Mouse (Mus musculus) layer of hippocampus, adult 18-20 months (tissue): ENCODE results near the gene Zswim1. TPM values are rescaled to one million over a fixed set of nuclear protein-coding genes. Genes with fewer than 3 reads are reported as not detected.
"Not testable (repeated sequence)": the region's sequence is repeated elsewhere in the genome, so short reads cannot be mapped to it uniquely, and the experiment has no call there.

ENCODE experiments used
- DNase-seq, 2 experiments: peaks; one replicate each; pipeline ENCODE4 v3.0.0; 2022; ENCODE audit warnings: low spot score in 2 of 2
- total RNA-seq, 2 experiments: library from RNA; stranded (reverse); gene quantifications; 2 replicates each; pipeline ENCODE4 v1.2.3; 2021

Zswim1 gene
- total RNA-seq, 2 experiments from 2014 or later, result 22.7 to 26.3 TPM

DNA sequence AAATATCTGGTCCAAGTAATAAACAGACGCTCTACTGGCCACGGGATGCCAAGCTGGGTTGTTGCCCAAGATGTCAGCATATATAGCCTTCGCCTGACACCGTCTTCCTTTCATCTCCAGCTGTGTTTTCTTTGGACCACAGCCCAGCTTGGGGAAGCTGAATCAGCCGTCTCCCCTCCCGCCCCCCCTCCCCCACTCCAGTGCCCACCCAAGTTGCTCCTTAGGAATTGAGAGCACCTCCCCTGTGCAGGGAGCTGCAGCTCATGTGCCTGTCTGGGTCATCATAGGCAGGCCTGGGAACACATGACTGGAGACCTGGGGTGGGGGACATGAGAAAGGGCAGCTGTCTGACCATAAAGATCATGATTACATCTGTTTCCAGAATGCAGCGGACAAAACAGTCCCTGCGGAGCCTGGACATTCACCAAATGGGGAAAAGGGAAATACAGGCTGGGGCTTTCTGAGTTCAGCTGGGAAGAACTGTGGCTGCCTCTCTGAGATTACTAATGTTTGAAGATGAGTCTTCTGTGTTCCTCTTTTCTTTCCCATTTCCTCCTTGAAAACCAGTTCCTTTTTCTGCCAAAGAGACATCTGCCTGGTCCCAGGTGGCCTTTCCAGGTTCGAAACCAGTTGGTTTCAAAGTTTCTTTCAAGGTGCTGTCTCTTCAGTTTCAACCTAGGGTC is 39.8 kb downstream of the Zswim1 start:
- DNase-seq, result no peak

DNA sequence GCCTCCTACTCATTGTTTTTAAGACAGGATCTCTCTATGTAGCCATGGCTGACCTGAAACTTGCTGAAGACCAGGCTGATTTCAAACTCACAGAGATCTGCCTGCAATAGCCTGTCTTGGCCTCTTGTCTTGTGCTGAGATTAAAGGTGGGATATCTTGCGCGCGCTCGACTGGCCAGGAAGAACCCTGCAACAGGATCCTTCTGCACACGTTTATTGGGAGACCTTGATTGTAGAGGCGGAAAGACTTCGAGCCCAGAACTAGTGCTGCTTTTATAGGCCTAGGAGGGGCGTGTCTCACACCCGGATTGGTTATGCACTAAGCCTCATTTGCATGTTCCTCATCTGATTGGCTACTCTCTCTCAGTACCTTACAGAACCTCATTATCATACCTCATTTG is 40.9 kb downstream of the Zswim1 start:
- DNase-seq, result not testable (repeated sequence)

DNA sequence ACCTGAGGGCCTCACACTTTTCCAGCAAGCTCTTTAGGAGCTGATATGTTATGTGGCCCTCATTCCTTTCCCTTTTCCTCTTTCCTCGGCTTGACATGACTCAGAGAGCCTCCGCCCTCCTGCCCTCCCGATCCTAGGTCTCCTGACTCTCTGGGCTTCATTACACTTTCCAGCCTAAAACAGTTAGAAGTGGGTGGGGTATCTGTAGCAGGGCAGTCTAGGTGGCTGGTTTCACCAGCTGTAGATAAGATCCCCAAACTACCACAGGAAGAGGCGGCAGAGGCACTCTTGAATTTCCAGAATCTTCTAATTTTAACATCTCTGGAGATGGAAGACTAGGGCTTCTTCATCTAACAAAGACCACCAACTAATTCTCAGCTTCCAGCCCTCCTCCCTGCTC is 42.1 kb downstream of the Zswim1 start:
- no peak for DNase-seq

DNA sequence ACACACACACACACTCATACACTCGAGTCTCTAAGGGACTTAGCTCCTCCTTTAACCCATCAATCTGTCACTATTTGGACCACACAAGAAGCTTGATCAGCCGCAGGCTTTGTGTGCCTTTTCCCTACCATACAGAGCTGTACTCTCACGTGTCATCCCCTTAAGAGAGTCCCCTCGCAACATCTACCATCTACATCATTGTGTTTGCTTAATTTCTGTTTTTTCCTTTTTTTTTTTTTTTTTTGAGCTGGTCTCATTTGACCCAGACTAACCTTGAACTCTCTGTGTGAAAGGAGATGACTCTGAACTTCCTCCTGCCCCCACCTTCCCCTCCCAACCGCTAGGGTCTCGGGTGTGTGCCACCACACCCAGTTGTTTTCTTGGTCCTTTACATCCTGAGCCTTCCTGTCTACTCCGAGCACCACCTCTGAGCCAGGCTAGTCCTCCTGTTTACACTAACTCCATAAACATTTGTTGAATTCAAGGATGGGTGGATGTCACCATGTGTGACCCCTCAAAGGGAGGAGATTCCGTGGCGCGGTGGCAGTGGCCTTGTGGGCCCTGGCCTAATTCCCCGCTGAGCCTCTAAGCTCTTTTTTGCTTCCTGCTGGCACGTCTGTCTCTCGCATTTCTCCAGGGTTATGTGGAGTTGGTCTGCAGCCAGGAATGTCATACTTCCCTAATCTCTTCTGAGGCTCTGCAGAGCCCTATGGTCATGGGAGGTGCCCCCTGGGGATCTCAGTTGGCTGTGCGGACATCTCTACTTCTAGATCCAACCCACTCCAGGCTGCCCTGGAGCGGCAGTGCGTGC is 44.5 kb downstream of the Zswim1 start:
- DNase-seq, result no peak

DNA sequence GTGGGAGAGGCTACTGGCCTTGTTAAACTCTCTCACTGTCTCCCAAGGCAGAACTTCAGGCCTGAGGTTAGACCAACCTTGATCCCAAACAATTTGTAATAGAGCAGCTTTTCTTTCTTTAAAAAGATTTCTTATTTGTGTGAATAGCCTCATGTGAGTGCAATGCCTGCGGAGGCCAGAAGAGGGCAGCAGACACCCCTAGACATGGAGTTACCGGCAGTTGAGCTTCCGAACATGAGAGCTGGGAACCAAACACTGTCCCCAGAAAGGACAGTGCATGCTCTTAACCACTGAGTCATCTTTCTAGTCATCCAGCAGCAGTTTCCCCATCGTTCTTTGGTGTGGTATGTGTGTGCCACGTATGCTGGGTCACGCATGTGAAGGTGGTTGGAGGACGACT is 45.1 kb downstream of the Zswim1 start:
- no peak for DNase-seq

DNA sequence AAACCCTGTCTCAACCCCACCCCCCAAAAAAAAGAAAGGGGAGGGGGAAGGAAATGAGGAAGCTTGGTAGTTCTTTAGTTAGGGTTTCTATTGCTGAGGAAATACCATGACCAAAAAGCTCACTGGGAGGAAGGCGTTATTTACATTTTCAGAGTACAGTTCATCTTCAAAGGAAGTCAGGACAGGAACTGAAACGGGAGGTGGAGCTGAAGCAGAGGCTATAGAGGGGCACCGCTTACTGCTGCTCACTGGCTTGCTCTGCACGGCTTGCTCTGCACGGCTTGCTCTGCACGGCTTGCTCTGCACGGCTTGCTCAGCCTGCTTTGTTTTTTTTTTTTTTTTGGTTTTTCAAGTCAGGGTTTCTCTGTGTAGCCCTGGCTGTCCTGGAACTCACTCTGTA is 46.0 kb downstream of the Zswim1 start:
- DNase-seq, result no peak

DNA sequence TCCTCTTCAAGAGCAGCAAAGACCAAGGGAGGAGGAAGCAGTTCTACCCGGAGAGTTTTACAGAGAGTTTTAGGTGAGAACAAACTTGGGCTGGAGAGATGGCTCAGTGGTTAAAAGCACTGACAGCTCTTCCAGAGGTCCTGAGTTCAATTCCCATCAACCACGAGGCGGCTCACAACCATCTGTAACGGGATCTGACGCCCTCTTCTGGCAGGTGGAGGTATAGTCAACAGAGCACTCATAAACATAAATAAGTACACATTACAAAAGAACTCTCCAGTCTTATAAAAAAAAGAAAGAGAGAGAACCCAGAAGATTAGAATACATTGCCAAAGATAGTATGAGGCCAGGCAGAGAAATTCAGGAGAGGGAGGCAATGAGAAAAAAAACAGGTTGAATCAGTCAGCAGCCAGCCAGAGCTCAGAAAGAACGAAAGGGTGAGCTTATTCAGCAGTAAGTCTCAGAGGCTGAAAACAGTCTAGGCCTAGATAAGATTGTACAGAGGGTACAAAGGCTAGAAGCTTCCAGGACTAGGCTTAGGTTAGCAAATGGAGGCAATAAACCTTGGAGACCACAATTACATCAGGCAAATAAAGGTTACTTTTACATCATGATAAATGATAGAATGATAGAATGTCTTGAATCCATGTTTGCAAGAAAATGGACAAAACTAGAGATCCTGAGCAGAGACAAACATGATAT is 49.3 kb downstream of the Zswim1 start:
- no peak for DNase-seq

DNA sequence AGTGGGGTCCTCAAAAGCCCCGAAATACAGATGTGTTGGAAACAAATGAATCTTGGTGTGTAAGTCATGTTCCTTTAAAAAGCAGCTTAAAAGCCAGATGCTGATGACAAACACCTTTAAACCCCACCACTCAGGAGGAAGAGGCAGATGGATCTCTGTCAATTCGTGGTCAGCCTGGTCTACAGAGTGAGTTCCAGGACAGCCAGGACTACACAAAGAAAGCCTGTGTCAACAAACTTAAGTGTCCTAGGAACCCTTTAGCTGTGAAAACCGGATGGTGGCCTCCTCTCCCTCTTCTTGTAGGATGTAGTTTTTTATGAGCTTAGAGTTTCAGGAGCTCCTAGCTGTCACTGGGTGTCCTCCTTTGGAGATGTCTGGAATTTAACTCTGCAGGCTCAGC is 51.1 kb downstream of the Zswim1 start:
- no peak for DNase-seq

DNA sequence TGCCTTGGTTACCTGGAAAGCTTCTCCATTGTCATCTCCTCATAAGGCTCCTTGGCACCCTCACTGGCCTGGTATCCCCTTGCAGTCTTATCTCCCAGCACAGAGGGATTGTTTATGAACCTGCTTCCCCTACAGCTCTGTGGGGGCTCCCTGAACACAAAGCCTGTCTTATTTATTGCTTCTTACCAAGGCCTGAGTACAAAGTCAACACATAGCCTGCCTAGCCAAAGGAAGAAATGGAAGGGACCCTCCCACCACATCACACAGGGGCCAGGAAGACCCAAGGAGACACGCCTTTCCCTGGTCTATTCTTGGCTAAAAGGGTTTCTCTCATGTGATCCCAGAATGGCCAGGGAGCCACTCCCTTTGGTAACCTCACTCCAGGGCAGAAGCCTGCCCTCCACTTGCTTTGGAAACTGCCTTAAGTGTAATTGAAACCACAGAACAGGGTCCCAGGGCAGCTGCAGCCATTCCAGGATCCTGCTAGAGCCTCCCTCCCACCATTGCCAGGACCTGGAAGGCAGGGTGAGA is 51.8 kb downstream of the Zswim1 start:
- no peak for DNase-seq

DNA sequence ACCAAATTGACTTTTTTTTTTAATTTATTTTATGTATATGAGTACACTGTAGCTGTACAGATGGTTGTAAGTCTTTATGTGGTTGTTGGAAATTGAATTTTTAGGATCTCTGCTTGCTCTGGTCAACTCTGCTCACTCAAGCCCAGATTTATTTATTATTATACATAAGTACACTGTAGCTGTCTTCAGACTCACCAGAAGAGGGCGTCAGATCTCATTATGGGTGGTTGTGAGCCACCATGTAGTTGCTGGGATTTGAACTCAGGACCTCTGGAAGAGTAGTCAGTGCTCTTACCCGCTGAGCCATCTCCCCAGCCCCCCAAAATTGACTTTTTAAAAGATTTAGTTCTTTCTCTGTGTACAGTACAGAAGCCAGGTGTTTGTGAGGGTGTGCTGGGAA is 53.2 kb downstream of the Zswim1 start:
- DNase-seq, result not testable (repeated sequence)

Other genes starting within 250 kb of the Zswim1 start
- gene Spint3, start 249.2 kb upstream of the Zswim1 start, total RNA-seq, result not detected
- not detected for gene Wfdc6a, start 237.2 kb upstream of the Zswim1 start, total RNA-seq
- gene Eppin, start 229.1 kb upstream of the Zswim1 start, total RNA-seq, result not detected
- not detected for gene Wfdc6b, start 209.2 kb upstream of the Zswim1 start, total RNA-seq
- gene Wfdc8, start 209.1 kb upstream of the Zswim1 start, total RNA-seq, result not detected
- not detected for gene Wfdc16, start 183.9 kb upstream of the Zswim1 start, total RNA-seq
- not detected for gene Wfdc10, start 166.6 kb upstream of the Zswim1 start, total RNA-seq
- gene Wfdc9, start 166.1 kb upstream of the Zswim1 start, total RNA-seq, result not detected
- not detected for gene Wfdc11, start 148.6 kb upstream of the Zswim1 start, total RNA-seq
- gene Wfdc13, start 137.6 kb upstream of the Zswim1 start, total RNA-seq, result not detected
- gene Spint4, start 124.2 kb upstream of the Zswim1 start, total RNA-seq, result not detected
- not detected for gene Spint5, start 107.4 kb upstream of the Zswim1 start, total RNA-seq
- gene Wfdc3, start 76.8 kb upstream of the Zswim1 start, total RNA-seq, result 1 to 10 TPM; 1.4 to 1.7 TPM
- 10 to 100 TPM; 33.8 to 36.0 TPM for gene Dnttip1, start 76.7 kb upstream of the Zswim1 start, total RNA-seq
- under 1 TPM in 1 of 2 experiments, not detected in 1; 0.38 TPM for gene Ube2c, start 52.8 kb upstream of the Zswim1 start, total RNA-seq
- gene Tnnc2, start 42.7 kb upstream of the Zswim1 start, total RNA-seq, result not detected
- 10 to 100 TPM; 39.7 to 41.8 TPM for gene Snx21, start 36.9 kb upstream of the Zswim1 start, total RNA-seq
- 10 to 100 TPM; 25.6 to 27.0 TPM for gene Acot8, start 17.8 kb upstream of the Zswim1 start, total RNA-seq
- 1 to 10 TPM; 9.1 to 9.3 TPM for gene Zswim3, start 17.6 kb upstream of the Zswim1 start, total RNA-seq
- gene Spata25, start 5.9 kb downstream of the Zswim1 start, total RNA-seq, result under 1 TPM in 1 of 2 experiments, not detected in 1; 0.43 TPM
- gene Ctsa, start 10.2 kb downstream of the Zswim1 start, total RNA-seq, result 100 to 1,000 TPM; 103 TPM
- 1 to 10 TPM; 2.5 to 3.0 TPM for gene Neurl2, start 10.8 kb downstream of the Zswim1 start, total RNA-seq
- gene Pltp, start 35.0 kb downstream of the Zswim1 start, total RNA-seq, result 10 to 100 TPM; 77.0 to 77.9 TPM
- gene Pcif1, start 56.6 kb downstream of the Zswim1 start, total RNA-seq, result 10 to 100 TPM; 41.9 to 45.2 TPM
- 10 to 100 TPM; 25.9 to 26.8 TPM for gene Zfp335, start 89.1 kb downstream of the Zswim1 start, total RNA-seq
- 1 to 10 TPM; 1.5 to 1.6 TPM for gene Mmp9, start 118.1 kb downstream of the Zswim1 start, total RNA-seq
- gene Slc12a5, start 138.1 kb downstream of the Zswim1 start, total RNA-seq, result 100 to 1,000 TPM; 396 to 408 TPM
- gene Ncoa5, start 212.2 kb downstream of the Zswim1 start, total RNA-seq, result 10 to 100 TPM; 57.0 to 59.2 TPM
- under 1 TPM; 0.10 to 0.28 TPM for gene Cd40, start 232.9 kb downstream of the Zswim1 start, total RNA-seq